Mouse (Mus musculus): Measurements from ENCODE around the gene Sf3a3.

DNA sequence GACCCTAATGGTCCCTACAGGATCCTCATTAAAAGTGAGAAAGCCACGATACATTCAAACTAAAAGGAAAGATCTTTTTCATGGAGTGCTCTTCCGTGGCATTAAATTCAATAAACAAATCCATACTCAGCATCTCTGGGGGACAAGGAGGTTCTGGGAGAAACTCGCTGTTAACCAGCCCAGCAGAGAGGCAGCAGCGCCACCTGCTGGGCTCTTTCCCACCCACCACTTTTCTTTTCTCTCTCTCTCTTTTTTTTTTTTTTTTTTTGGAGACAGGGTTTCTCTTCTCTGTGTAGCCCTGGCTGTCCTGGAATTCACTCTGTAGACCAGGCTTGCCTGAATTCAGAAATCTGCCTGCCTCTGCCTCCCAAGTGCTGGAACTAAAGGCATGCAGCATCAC, 39.5 kb upstream of the Sf3a3 start:
- no peak for TF ChIP-seq HCFC1 (IDR thresholded peaks at IDR 0.05; ENCODE audit: borderline replicate concordance, insufficient read depth, low read length)
- 0 out of 2 replicates have a peak, but pooled peaks have one; percentile 55 for TF ChIP-seq MAFK (IDR thresholded peaks at IDR 0.05; ENCODE audit: insufficient read depth, low read depth, low read length)
- TF ChIP-seq ZC3H11A (IDR thresholded peaks at IDR 0.05; ENCODE audit: borderline replicate concordance, low read depth, low read length), result peak; percentile 94
- TF ChIP-seq CHD2 (IDR thresholded peaks at IDR 0.05; ENCODE audit: low read depth, low read length), result no peak
- peak; percentile 99 for TF ChIP-seq ZNF384 (IDR thresholded peaks at IDR 0.05; ENCODE audit: low read depth, low read length)

All from ES-E14 (cell line).